Mouse (Mus musculus): ENCODE measurements around the gene Mcrip1. TPM values are rescaled to one million over a fixed set of nuclear protein-coding genes. Genes with fewer than 3 reads are reported as not detected.

The Mcrip1 gene
- polyA plus RNA-seq, 1 experiment = 191 TPM

- Histone ChIP-seq H3K27ac (ENCODE audit: control insufficient read depth, insufficient read depth, low read length) (no peak overlapping the region), H3K4me1 (replicated peaks; ENCODE audit: control insufficient read depth, insufficient read depth, low read length) (peaks cover 11% of the 10 kb centered on the region), H3K27me3 (ENCODE audit: control insufficient read depth, insufficient read depth, low read length) (no peaks in the 10 kb centered on the region), H3K36me3 (ENCODE audit: control insufficient read depth, insufficient read depth, low read length) (no peaks in the 10 kb centered on the region), H3K4me3 (ENCODE audit: control insufficient read depth, insufficient read depth, low read length) (no peak overlapping the region)
- 97% methylated on average over 3 of the region's 3 CpGs for WGBS
- no peak for DNase-seq
- TF ChIP-seq POLR2A (IDR thresholded peaks at IDR 0.05; ENCODE audit: control insufficient read depth, extremely low read depth, insufficient read depth, low read length, poor library complexity) = no peak
- no peak for TF ChIP-seq CTCF (IDR thresholded peaks at IDR 0.05; ENCODE audit: borderline replicate concordance, control insufficient read depth, extremely low read depth, insufficient read depth, low read length, poor library complexity)
Observed at GRCm38 (mm10) chr11:120505661-120506060, 43.9 kb downstream of the Mcrip1 start.

- Histone ChIP-seq H3K4me1 (replicated peaks; ENCODE audit: control insufficient read depth, insufficient read depth, low read length) (no peaks in the 10 kb centered on the region), H3K36me3 (ENCODE audit: control insufficient read depth, insufficient read depth, low read length) (no peaks in the 10 kb centered on the region), H3K27me3 (ENCODE audit: control insufficient read depth, insufficient read depth, low read length) (no peaks in the 10 kb centered on the region), H3K4me3 (ENCODE audit: control insufficient read depth, insufficient read depth, low read length) (no peak overlapping the region), H3K27ac (ENCODE audit: control insufficient read depth, insufficient read depth, low read length) (no peak overlapping the region)
- TF ChIP-seq POLR2A (IDR thresholded peaks at IDR 0.05; ENCODE audit: control insufficient read depth, extremely low read depth, insufficient read depth, low read length, poor library complexity) (no peak), CTCF (IDR thresholded peaks at IDR 0.05; ENCODE audit: borderline replicate concordance, control insufficient read depth, extremely low read depth, insufficient read depth, low read length, poor library complexity) (no peak)
- WGBS = 74% methylated on average over 4 of the region's 4 CpGs
- no peak for DNase-seq
Observed at GRCm38 (mm10) chr11:120501701-120502100, 47.8 kb downstream of the Mcrip1 start.

- TF ChIP-seq POLR2A (IDR thresholded peaks at IDR 0.05; ENCODE audit: control insufficient read depth, extremely low read depth, insufficient read depth, low read length, poor library complexity) = no peak
- TF ChIP-seq CTCF (IDR thresholded peaks at IDR 0.05; ENCODE audit: borderline replicate concordance, control insufficient read depth, extremely low read depth, insufficient read depth, low read length, poor library complexity) = no peak
- Histone ChIP-seq H3K27me3 (ENCODE audit: control insufficient read depth, insufficient read depth, low read length) (no peaks in the 10 kb centered on the region), H3K27ac (ENCODE audit: control insufficient read depth, insufficient read depth, low read length) (no peak overlapping the region), H3K36me3 (ENCODE audit: control insufficient read depth, insufficient read depth, low read length) (no peaks in the 10 kb centered on the region), H3K4me3 (ENCODE audit: control insufficient read depth, insufficient read depth, low read length) (no peak overlapping the region), H3K4me1 (replicated peaks; ENCODE audit: control insufficient read depth, insufficient read depth, low read length) (no peaks in the 10 kb centered on the region)
- 65% methylated on average over 6 of the region's 6 CpGs for WGBS
- no peak for DNase-seq
Observed at GRCm38 (mm10) chr11:120501018-120501417, 48.5 kb downstream of the Mcrip1 start.

DNA sequence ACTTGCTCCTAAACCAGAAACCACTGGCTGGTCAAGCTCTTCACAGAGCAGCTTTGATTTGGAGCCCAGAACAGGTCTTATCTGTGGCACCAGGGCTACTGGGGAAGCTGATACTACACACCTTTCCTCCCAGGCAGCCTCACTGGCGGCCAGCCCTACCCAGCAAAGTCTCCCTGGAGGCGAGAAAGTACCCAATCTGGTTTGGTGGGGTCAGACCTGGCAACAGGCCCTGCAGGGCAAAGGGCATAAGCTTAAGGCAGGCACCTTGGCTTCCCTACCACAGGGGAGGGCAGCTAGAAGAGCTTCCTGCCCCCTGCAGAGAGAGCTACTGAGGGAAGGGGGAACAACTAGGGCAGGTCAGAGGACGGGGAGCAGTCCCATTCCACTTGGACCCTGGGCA lies 49.2 kb downstream of the Mcrip1 start:
- DNase-seq = no peak

GRCm38 (mm10) chr11:120499894-120500293 lies 49.6 kb downstream of the Mcrip1 start:
- no peak for DNase-seq
- Histone ChIP-seq H3K27ac (ENCODE audit: control insufficient read depth, insufficient read depth, low read length) (no peak overlapping the region), H3K4me3 (ENCODE audit: control insufficient read depth, insufficient read depth, low read length) (no peak overlapping the region), H3K27me3 (ENCODE audit: control insufficient read depth, insufficient read depth, low read length) (no peaks in the 10 kb centered on the region), H3K36me3 (ENCODE audit: control insufficient read depth, insufficient read depth, low read length) (no peaks in the 10 kb centered on the region), H3K4me1 (replicated peaks; ENCODE audit: control insufficient read depth, insufficient read depth, low read length) (no peaks in the 10 kb centered on the region)
- TF ChIP-seq CTCF (IDR thresholded peaks at IDR 0.05; ENCODE audit: borderline replicate concordance, control insufficient read depth, extremely low read depth, insufficient read depth, low read length, poor library complexity) (no peak), POLR2A (IDR thresholded peaks at IDR 0.05; ENCODE audit: control insufficient read depth, extremely low read depth, insufficient read depth, low read length, poor library complexity) (no peak)
- WGBS = 89% methylated on average over 6 of the region's 6 CpGs

More for the DNA sequence above, 49.2 kb downstream of the Mcrip1 start:
- Histone ChIP-seq H3K4me1 (replicated peaks; ENCODE audit: control insufficient read depth, insufficient read depth, low read length) (no peaks in the 10 kb centered on the region), H3K4me3 (ENCODE audit: control insufficient read depth, insufficient read depth, low read length) (no peak overlapping the region), H3K27me3 (ENCODE audit: control insufficient read depth, insufficient read depth, low read length) (no peaks in the 10 kb centered on the region), H3K36me3 (ENCODE audit: control insufficient read depth, insufficient read depth, low read length) (no peaks in the 10 kb centered on the region), H3K27ac (ENCODE audit: control insufficient read depth, insufficient read depth, low read length) (no peak overlapping the region)
- WGBS = 33% methylated on average over 3 of the region's 3 CpGs
- no peak for TF ChIP-seq POLR2A (IDR thresholded peaks at IDR 0.05; ENCODE audit: control insufficient read depth, extremely low read depth, insufficient read depth, low read length, poor library complexity)
- TF ChIP-seq CTCF (IDR thresholded peaks at IDR 0.05; ENCODE audit: borderline replicate concordance, control insufficient read depth, extremely low read depth, insufficient read depth, low read length, poor library complexity) = no peak

DNA sequence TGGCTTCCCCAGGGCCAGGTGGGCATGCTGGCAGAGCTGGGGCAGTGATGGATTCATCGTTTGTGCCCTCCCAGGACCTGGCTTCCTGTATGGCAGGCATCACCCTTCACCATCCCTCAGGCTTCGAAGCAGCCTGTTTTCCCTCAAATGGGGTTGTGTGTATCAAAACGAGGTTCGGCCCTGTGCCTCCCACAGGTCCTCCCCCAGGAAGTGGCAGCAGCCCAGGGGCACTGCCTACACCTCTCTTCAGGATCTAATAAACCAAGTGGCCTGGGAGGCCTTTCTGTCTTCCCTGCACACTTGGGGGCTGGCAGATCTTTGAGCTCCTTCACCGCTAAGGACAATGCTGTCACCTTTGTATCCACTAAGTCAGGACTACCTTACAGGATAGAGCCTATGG lies 50.6 kb downstream of the Mcrip1 start:
- TF ChIP-seq POLR2A (IDR thresholded peaks at IDR 0.05; ENCODE audit: control insufficient read depth, extremely low read depth, insufficient read depth, low read length, poor library complexity) (no peak), CTCF (IDR thresholded peaks at IDR 0.05; ENCODE audit: borderline replicate concordance, control insufficient read depth, extremely low read depth, insufficient read depth, low read length, poor library complexity) (no peak)
- Histone ChIP-seq H3K36me3 (ENCODE audit: control insufficient read depth, insufficient read depth, low read length) (no peaks in the 10 kb centered on the region), H3K4me1 (replicated peaks; ENCODE audit: control insufficient read depth, insufficient read depth, low read length) (no peaks in the 10 kb centered on the region), H3K4me3 (ENCODE audit: control insufficient read depth, insufficient read depth, low read length) (no peak overlapping the region), H3K27me3 (ENCODE audit: control insufficient read depth, insufficient read depth, low read length) (no peaks in the 10 kb centered on the region), H3K27ac (ENCODE audit: control insufficient read depth, insufficient read depth, low read length) (no peak overlapping the region)
- DNase-seq = no peak
- WGBS = 87% methylated on average over 5 of the region's 5 CpGs

DNA sequence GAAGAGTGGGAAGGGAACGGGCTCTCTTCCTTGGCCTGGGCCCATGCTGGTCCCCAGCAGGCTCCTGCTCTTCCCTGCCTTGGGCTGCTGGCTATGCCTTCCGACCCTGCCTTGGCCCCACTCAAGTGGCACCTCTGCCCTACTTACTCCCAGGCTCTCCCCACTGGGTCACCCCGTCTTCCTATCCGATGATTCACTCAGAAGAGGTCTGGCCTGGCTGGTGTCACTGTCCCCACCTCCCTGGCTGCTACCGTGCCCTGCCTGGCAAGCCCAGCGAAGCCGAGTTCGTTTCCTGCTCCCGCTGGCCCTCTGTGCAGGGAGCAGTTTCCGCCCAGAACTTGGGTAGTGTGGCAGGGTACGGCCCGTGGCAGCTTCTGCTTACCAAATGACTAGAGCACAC lies 51.3 kb downstream of the Mcrip1 start:
- Histone ChIP-seq H3K4me3 (ENCODE audit: control insufficient read depth, insufficient read depth, low read length) (no peak overlapping the region), H3K27ac (ENCODE audit: control insufficient read depth, insufficient read depth, low read length) (no peak overlapping the region), H3K4me1 (replicated peaks; ENCODE audit: control insufficient read depth, insufficient read depth, low read length) (0 out of 2 replicates have a peak, but pooled peaks cover 2% of the 10 kb centered on the region), H3K27me3 (ENCODE audit: control insufficient read depth, insufficient read depth, low read length) (no peaks in the 10 kb centered on the region), H3K36me3 (ENCODE audit: control insufficient read depth, insufficient read depth, low read length) (no peaks in the 10 kb centered on the region)
- DNase-seq = no peak
- WGBS = 95% methylated on average over 12 of the region's 12 CpGs
- TF ChIP-seq POLR2A (IDR thresholded peaks at IDR 0.05; ENCODE audit: control insufficient read depth, extremely low read depth, insufficient read depth, low read length, poor library complexity) (no peak), CTCF (IDR thresholded peaks at IDR 0.05; ENCODE audit: borderline replicate concordance, control insufficient read depth, extremely low read depth, insufficient read depth, low read length, poor library complexity) (no peak)

All from thymus, adult 2 months (tissue).